Mouse (Mus musculus) intestine, embryonic 15.5 days (tissue): ENCODE results near the gene Sec14l3. TPM values are rescaled to one million over a fixed set of nuclear protein-coding genes. Genes with fewer than 3 reads are reported as not detected.
A peak's percentile ranks its signal among the peaks of the same experiment; 100 is the strongest.
"Not testable (repeated sequence)": the region's sequence is repeated elsewhere in the genome, so short reads cannot be mapped to it uniquely, and the experiment has no call there.

ENCODE experiments used
- ATAC-seq: fragments of 200-750 bp; cut with Nextera tagmentation; 2 replicates; pipeline ENCODE4 v1.8.0; 2017; ENCODE audit warnings: moderate TSS enrichment, moderate library complexity
- H3K27ac ChIP-seq: fragments of 300-500 bp; sonication (generic); 2 replicates; pipeline ENCODE4 v1.5.1; 2015; ENCODE audit warnings: mild to moderate bottlenecking, inconsistent platforms
- H3K27me3 ChIP-seq: fragments of 300-500 bp; sonication (generic); replicated peaks from 2 replicates; pipeline ENCODE4 v1.6.1; 2015; ENCODE audit warnings: inconsistent platforms
- H3K36me3 ChIP-seq: fragments of 300-500 bp; sonication (generic); 2 replicates; pipeline ENCODE4 v1.6.1; 2015; ENCODE audit warnings: inconsistent platforms
- H3K4me1 ChIP-seq: fragments of 300-500 bp; sonication (generic); replicated peaks from 2 replicates; pipeline ENCODE4 v1.6.1; 2015; ENCODE audit warnings: inconsistent platforms
- H3K4me2 ChIP-seq: fragments of 300-500 bp; sonication (generic); replicated peaks from 2 replicates; pipeline ENCODE4 v1.6.1; 2015; ENCODE audit warnings: mild to moderate bottlenecking, inconsistent platforms
- H3K4me3 ChIP-seq: fragments of 300-500 bp; sonication (generic); replicated peaks from 2 replicates; pipeline ENCODE4 v1.5.1; 2015; ENCODE audit warnings: inconsistent platforms
- H3K9ac ChIP-seq: fragments of 300-500 bp; sonication (generic); 2 replicates; pipeline ENCODE4 v1.6.1; 2015; ENCODE audit warnings: inconsistent platforms
- H3K9me3 ChIP-seq: fragments of 300-500 bp; sonication (generic); 2 replicates; pipeline ENCODE4 v1.6.1; 2016; ENCODE audit warnings: inconsistent platforms
- WGBS: fragments of 180-500 bp; shearing (Covaris S2); methylation state at CpG from one replicate; pipeline ENCODE4 v1.1.7; 2015; 5-methylcytosine and 5-hydroxymethylcytosine counted together
- polyA plus RNA-seq: library from polyadenylated mRNA; unstranded; fragments of >200 nt; fragmentation: Nextera tagmentation; extraction: Ambion mirVana; gene quantifications from 2 replicates; pipeline ENCODE4 v1.2.1, GENCODE M21; 2015

The Sec14l3 gene
- polyA plus RNA-seq, 1 experiment from 2014 or later, result not detected

- H3K4me2 ChIP-seq, result no peak overlapping the region
- ATAC-seq, result no peak
- WGBS, result 77% methylated on average over 7 of the region's 7 CpGs
- no peak overlapping the region for H3K27ac ChIP-seq
- H3K4me3 ChIP-seq, result no peak overlapping the region
- H3K4me1 ChIP-seq, result no peaks in the 10 kb centered on the region
- H3K27me3 ChIP-seq, result no peaks in the 10 kb centered on the region
- H3K9me3 ChIP-seq, result no peaks in the 10 kb centered on the region
- no peaks in the 10 kb centered on the region for H3K36me3 ChIP-seq
- no peak overlapping the region for H3K9ac ChIP-seq
Measured at GRCm38 (mm10) chr11:4108691-4109090, 44.0 kb downstream of the Sec14l3 start.

- 0 out of 2 replicates have a peak, but pooled peaks cover 2% of the 10 kb centered on the region for H3K4me1 ChIP-seq
- H3K4me2 ChIP-seq, result no peak overlapping the region
- no peaks in the 10 kb centered on the region for H3K9me3 ChIP-seq
- 88% methylated on average over 4 of the region's 4 CpGs for WGBS
- no peak for ATAC-seq
- H3K36me3 ChIP-seq, result no peaks in the 10 kb centered on the region
- H3K27me3 ChIP-seq, result peaks cover 2% of the 10 kb centered on the region
- no peak overlapping the region for H3K27ac ChIP-seq
- no peak overlapping the region for H3K4me3 ChIP-seq
- no peak overlapping the region for H3K9ac ChIP-seq
Measured at GRCm38 (mm10) chr11:4112033-4112432, 47.4 kb downstream of the Sec14l3 start.

- no peaks in the 10 kb centered on the region for H3K36me3 ChIP-seq
- H3K9me3 ChIP-seq, result no peaks in the 10 kb centered on the region
- WGBS, result 67% methylated on average over 6 of the region's 6 CpGs
- no peak for ATAC-seq
- H3K4me3 ChIP-seq, result no peak overlapping the region
- no peak overlapping the region for H3K4me2 ChIP-seq
- no peak overlapping the region for H3K9ac ChIP-seq
- no peak overlapping the region for H3K27ac ChIP-seq
- H3K4me1 ChIP-seq, result peaks cover 8% of the 10 kb centered on the region
- H3K27me3 ChIP-seq, result peaks cover 9% of the 10 kb centered on the region
Measured at GRCm38 (mm10) chr11:4112861-4113260, 48.2 kb downstream of the Sec14l3 start.

GRCm38 (mm10) chr11:4113496-4113895, 48.9 kb downstream of the Sec14l3 start:
- no peak for ATAC-seq

GRCm38 (mm10) chr11:4113970-4114369, 49.3 kb downstream of the Sec14l3 start:
- ATAC-seq, result no peak
- no peak overlapping the region for H3K27ac ChIP-seq
- no peak overlapping the region for H3K4me2 ChIP-seq
- H3K27me3 ChIP-seq, result peaks cover 14% of the 10 kb centered on the region
- no peaks in the 10 kb centered on the region for H3K9me3 ChIP-seq
- H3K4me1 ChIP-seq, result peaks cover 19% of the 10 kb centered on the region
- H3K9ac ChIP-seq, result no peak overlapping the region
- H3K36me3 ChIP-seq, result no peaks in the 10 kb centered on the region
- WGBS, result 77% methylated on average over 6 of the region's 6 CpGs
- H3K4me3 ChIP-seq, result no peak overlapping the region

More at GRCm38 (mm10) chr11:4113496-4113895, 48.9 kb downstream of the Sec14l3 start:
- peaks cover 15% of the 10 kb centered on the region for H3K4me1 ChIP-seq
- H3K27ac ChIP-seq, result no peak overlapping the region
- no peak overlapping the region for H3K9ac ChIP-seq
- H3K4me3 ChIP-seq, result no peak overlapping the region
- H3K4me2 ChIP-seq, result no peak overlapping the region
- H3K36me3 ChIP-seq, result no peaks in the 10 kb centered on the region
- no peaks in the 10 kb centered on the region for H3K9me3 ChIP-seq
- WGBS, result 82% methylated on average over 4 of the region's 4 CpGs
- H3K27me3 ChIP-seq, result peaks cover 14% of the 10 kb centered on the region

- 82% methylated on average over 6 of the region's 6 CpGs for WGBS
- H3K27ac ChIP-seq, H3K36me3 ChIP-seq, H3K9ac ChIP-seq, H3K9me3 ChIP-seq, H3K4me3 ChIP-seq, H3K4me2 ChIP-seq, ATAC-seq: not testable (repeated sequence)
- peaks cover 19% of the 10 kb centered on the region for H3K4me1 ChIP-seq
- peaks cover 14% of the 10 kb centered on the region for H3K27me3 ChIP-seq
Measured at GRCm38 (mm10) chr11:4114541-4114940, 49.9 kb downstream of the Sec14l3 start.

- no peaks in the 10 kb centered on the region for H3K36me3 ChIP-seq
- no peak for ATAC-seq
- H3K27me3 ChIP-seq, result peaks cover 14% of the 10 kb centered on the region
- no peaks in the 10 kb centered on the region for H3K9me3 ChIP-seq
- 84% methylated on average over 4 of the region's 4 CpGs for WGBS
- peaks cover 19% of the 10 kb centered on the region for H3K4me1 ChIP-seq
- no peak overlapping the region for H3K4me3 ChIP-seq
- H3K27ac ChIP-seq, result no peak overlapping the region
- no peak overlapping the region for H3K4me2 ChIP-seq
- no peak overlapping the region for H3K9ac ChIP-seq
Measured at GRCm38 (mm10) chr11:4115407-4115806, 50.8 kb downstream of the Sec14l3 start.

- no peak overlapping the region for H3K4me3 ChIP-seq
- H3K27ac ChIP-seq, result no peak overlapping the region
- peaks cover 14% of the 10 kb centered on the region for H3K27me3 ChIP-seq
- ATAC-seq, result no peak
- WGBS, result 61% methylated on average over 11 of the region's 11 CpGs
- H3K9ac ChIP-seq, result no peak overlapping the region
- no peak overlapping the region for H3K4me2 ChIP-seq
- no peaks in the 10 kb centered on the region for H3K9me3 ChIP-seq
- H3K36me3 ChIP-seq, result no peaks in the 10 kb centered on the region
- H3K4me1 ChIP-seq, result peaks cover 19% of the 10 kb centered on the region
Measured at GRCm38 (mm10) chr11:4116458-4117141, 52.0 kb downstream of the Sec14l3 start.

- Histone ChIP-seq H3K27me3 (peaks cover 14% of the 10 kb centered on the region), H3K4me2 (peak overlapping the region; percentile 96), H3K4me3 (peak overlapping the region; percentile 47), H3K9ac (no peak overlapping the region), H3K4me1 (peaks cover 19% of the 10 kb centered on the region), H3K36me3 (no peaks in the 10 kb centered on the region), H3K9me3 (no peaks in the 10 kb centered on the region), H3K27ac (no peak overlapping the region)
- no peak for ATAC-seq
- 27% methylated on average over 3 of the region's 3 CpGs for WGBS
Measured at GRCm38 (mm10) chr11:4117372-4118071, 52.9 kb downstream of the Sec14l3 start.

- 2% methylated on average over 41 of the region's 41 CpGs for WGBS
- Histone ChIP-seq H3K4me2 (peak overlapping the region; percentile 96), H3K4me3 (peak overlapping the region; percentile 47), H3K9me3 (no peaks in the 10 kb centered on the region), H3K4me1 (peaks cover 19% of the 10 kb centered on the region), H3K27me3 (peaks cover 14% of the 10 kb centered on the region), H3K27ac (no peak overlapping the region), H3K36me3 (no peaks in the 10 kb centered on the region), H3K9ac (peak overlapping the region; percentile 51)
- peak; percentile 87 for ATAC-seq
Measured at GRCm38 (mm10) chr11:4118081-4118921, 53.7 kb downstream of the Sec14l3 start.

GRCm38 (mm10) chr11:4119635-4120034, 55.0 kb downstream of the Sec14l3 start:
- H3K4me3 ChIP-seq, result no peak overlapping the region
- WGBS, result 76% methylated on average over 5 of the region's 5 CpGs

GRCm38 (mm10) chr11:4121691-4122090, 57.0 kb downstream of the Sec14l3 start:
- Histone ChIP-seq H3K4me2 (no peak overlapping the region), H3K4me1 (peaks cover 18% of the 10 kb centered on the region), H3K27ac (no peak overlapping the region), H3K27me3 (peaks cover 14% of the 10 kb centered on the region), H3K9ac (no peak overlapping the region), H3K9me3 (no peaks in the 10 kb centered on the region), H3K36me3 (no peaks in the 10 kb centered on the region), H3K4me3 (no peak overlapping the region)
- WGBS, result 72% methylated on average over 3 of the region's 3 CpGs
- ATAC-seq, result no peak

More at GRCm38 (mm10) chr11:4119635-4120034, 55.0 kb downstream of the Sec14l3 start:
- no peak overlapping the region for H3K9ac ChIP-seq
- no peak overlapping the region for H3K4me2 ChIP-seq
- H3K36me3 ChIP-seq, result no peaks in the 10 kb centered on the region
- ATAC-seq, result no peak
- no peak overlapping the region for H3K27ac ChIP-seq
- H3K9me3 ChIP-seq, result no peaks in the 10 kb centered on the region
- H3K4me1 ChIP-seq, result peaks cover 19% of the 10 kb centered on the region
- H3K27me3 ChIP-seq, result peaks cover 14% of the 10 kb centered on the region
